Mouse (Mus musculus) neutrophil, adult 83 days (primary cell): ENCODE measurements around the gene Gpm6a. TPM values are rescaled to one million over a fixed set of nuclear protein-coding genes. Genes with fewer than 3 reads are reported as not detected.

Source experiments
- total RNA-seq, 2 experiments: library from RNA; stranded (reverse); gene quantifications; one replicate each; pipeline ENCODE4 v1.2.4; 2023

Gpm6a gene
- not detected for total RNA-seq

DNA sequence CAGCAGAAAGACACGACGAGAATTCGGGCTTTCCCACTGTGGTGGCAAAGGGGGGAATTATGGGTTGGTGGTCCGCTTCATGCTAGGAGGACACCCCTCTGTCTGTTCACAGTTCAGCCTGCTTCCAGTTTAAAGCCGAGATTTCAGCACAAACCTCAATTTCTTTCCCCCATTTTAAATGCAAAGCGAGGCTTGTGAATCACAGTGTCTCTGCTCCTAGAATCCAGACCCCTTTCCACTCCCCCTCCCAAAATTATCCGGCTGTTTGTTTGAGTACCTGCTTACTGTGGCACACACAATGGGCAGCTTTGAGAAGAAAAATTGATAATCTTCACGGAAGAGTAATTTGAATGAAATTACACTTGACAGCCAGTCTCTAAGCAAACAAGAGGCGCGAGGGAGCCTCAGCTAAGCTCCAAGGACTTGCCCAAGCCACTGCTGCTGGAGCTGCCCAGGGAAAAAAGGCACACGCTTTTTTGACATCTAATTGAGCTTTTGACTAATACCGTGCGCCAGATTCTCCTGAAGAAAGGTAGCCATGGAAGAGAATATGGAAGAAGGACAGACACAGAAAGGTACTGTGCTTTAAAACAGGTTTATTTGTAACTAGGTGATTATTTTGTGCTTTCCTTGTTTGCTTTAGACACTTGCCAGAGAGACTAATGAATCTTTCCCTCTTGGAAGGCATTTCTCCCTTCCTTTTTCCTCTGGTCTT is at the start of gene Gpm6a:
TSS of gene Gpm6a (plus strand) at position 103 of the 715 bp plus-strand sequence.

Other genes with a start within 250 kb of the Gpm6a start
- gene Wdr17, start 67.7 kb upstream of the Gpm6a start, total RNA-seq = not detected